Mouse (Mus musculus) embryo, embryonic 11.5 days (tissue): ENCODE data around the gene Syne1.

Source experiments
- DNase-seq: peaks from one replicate; pipeline ENCODE4 v3.0.0-alpha.2; 2012; ENCODE audit warnings: low read depth, low spot score

The Syne1 gene

DNA sequence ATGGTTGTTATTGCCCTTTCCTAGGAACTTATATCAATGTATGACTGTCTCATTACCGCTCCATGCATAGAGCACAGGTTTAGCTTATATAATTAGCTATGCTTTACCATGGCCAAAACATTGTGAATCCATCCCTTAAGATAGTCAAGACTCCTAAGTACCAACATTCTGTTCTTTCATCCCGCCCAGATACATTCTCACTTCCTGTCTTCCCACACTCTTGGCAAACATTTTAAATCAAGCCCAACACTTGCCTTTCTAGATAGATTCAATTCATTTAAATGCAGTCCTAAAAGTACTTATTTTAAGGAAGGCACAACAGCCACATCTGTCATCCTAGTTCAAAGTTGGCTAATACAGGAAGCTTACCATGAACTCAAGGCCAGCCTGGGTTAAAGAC is 113.5 kb downstream of the Syne1 start:
- DNase-seq = no peak

DNA sequence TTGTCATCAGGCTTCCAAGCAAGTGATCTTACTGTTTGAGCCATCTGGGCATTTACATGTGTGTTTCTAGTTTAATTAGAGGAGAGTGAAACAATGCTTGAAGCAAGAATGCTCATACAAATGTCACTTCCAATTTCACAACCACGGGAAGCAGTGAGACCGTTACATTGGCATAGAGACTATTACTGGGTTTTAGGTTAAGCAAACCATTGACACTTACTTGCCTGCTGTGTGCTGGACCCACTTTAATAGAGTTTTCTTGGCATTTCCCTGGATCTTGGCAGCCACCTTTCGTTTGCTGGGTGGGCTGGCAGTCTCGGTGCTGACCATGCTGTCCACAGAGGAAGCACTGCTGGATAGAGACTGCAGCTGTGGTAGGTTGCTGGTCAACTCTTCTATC is 127.3 kb downstream of the Syne1 start:
- no peak for DNase-seq

- DNase-seq = no peak
Measured at GRCm38 (mm10) chr10:5415730-5416129, 135.6 kb downstream of the Syne1 start.

- no peak for DNase-seq
Measured at GRCm38 (mm10) chr10:5384131-5384776, 167.0 kb downstream of the Syne1 start.

GRCm38 (mm10) chr10:5381536-5381935 is 169.7 kb downstream of the Syne1 start:
- no peak for DNase-seq

- DNase-seq = no peak
Measured at GRCm38 (mm10) chr10:5378969-5379368, 172.3 kb downstream of the Syne1 start.

GRCm38 (mm10) chr10:5369599-5369998 is 181.7 kb downstream of the Syne1 start:
- DNase-seq = no peak

DNA sequence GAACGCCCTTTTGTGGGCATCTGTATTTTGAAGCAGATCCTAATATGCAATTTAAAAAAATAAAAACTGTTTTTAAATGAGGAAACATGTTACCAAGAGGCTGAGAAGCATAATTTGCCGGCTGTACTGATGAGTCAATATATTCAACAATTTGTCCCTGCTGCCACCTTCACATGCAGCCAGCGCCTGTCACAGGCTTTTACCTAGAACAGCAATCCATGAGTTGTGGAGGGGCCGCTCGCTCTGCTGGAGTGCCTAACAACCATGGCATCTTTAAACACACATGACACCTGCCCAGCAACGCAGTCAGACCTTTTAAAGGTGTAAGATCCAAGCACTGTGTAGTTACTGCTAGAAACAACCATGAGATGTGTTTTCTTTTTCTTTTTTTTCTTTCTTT is 183.0 kb downstream of the Syne1 start:
- DNase-seq = no peak

- DNase-seq = no peak
Measured at GRCm38 (mm10) chr10:5367465-5368011, 183.7 kb downstream of the Syne1 start.

GRCm38 (mm10) chr10:5360560-5360959 is 190.7 kb downstream of the Syne1 start:
- DNase-seq = no peak

DNA sequence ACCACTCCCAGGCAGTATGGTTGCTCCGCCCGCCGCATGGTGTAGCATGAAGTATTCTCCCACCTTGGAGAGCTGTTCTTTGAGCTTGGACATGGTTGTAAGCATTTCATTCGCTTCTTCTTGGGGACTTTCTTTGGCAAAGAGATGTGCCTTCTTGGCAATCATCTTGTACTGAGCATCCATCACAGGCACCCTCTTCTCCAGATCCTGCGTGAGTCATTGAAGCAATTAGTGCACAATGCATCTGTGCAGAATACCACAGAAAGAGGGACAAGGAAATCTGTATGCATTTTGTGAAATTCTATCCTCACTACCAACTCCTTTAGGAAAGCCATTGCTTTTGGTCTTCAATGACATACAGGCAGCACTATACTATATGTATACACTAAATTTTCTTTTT is 194.7 kb downstream of the Syne1 start:
- DNase-seq = no peak

DNA sequence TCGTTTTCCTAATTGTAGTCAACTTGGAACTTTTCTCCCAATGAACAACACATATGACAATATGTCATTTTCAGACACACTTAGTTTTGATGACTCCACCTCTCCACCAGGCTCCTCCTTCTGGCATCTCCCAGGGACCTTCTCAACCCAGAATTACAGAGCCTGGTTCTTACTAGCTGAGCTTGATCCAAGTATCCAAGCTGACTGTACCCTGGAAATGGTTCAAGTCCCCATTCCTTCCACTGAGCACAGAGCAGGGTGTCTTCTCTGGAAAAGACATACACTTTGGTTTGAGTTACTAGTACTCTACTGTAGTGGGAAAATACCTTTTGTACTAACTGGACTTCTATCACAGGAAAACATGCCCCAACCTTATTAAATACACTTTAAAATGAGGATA is 197.9 kb downstream of the Syne1 start:
- no peak for DNase-seq

GRCm38 (mm10) chr10:5346911-5347310 is 204.4 kb downstream of the Syne1 start:
- no peak for DNase-seq

GRCm38 (mm10) chr10:5343211-5343610 is 208.1 kb downstream of the Syne1 start:
- no peak for DNase-seq

GRCm38 (mm10) chr10:5336394-5336793 is 214.9 kb downstream of the Syne1 start:
- no peak for DNase-seq

- no peak for DNase-seq
Measured at GRCm38 (mm10) chr10:5332801-5333200, 218.5 kb downstream of the Syne1 start.

DNA sequence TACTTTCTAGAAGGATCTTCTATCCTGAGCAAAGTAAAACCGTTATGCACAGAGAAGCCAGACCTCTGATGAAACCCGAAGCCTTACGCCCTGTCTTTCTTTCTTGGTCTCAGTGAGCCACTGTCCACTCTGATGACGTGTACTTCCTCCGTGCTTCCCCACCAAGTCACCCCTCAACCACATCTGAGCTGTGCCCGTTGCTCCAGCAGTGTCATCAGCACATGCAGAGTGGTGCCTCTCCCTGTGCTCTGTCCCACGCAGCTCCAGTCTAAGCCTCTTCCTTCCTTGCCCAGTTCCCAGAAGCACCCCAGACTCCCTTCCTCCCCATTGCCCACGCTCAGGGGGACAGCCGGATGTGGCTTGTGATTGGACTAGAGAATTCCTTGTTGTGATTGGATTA is 224.6 kb downstream of the Syne1 start:
- DNase-seq = no peak

DNA sequence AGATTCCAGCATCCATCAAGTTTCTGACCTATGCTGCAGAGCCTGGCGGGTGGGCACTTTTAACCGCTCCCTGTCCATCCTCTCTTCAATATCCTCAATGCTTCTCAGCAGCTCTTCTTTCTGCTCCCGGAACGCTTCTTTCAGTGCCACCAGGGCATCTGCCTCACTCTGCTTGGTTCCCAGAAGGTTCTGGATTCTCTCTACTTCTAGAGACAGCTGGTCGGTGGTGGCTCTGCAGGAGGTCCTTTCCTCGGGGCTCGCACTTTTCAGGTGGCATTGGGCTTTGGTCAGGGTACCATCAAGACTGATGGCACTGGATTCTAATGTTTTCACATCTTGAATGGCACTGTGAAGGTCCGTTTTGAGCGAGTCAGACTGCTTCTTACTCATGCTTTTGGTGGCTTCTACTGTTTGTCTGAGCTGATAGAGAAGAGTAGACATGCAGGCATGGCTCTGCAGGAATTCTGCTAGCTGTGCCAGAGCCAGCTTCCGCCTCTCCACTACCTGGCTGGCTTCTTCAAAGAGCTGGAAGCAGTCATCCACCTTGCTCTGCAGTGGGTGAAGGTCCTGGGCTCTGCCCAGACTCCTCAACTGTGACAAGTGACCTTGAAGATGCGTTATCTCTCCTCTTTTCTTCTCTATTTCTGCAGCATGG is 227.4 kb downstream of the Syne1 start:
- no peak for DNase-seq

DNA sequence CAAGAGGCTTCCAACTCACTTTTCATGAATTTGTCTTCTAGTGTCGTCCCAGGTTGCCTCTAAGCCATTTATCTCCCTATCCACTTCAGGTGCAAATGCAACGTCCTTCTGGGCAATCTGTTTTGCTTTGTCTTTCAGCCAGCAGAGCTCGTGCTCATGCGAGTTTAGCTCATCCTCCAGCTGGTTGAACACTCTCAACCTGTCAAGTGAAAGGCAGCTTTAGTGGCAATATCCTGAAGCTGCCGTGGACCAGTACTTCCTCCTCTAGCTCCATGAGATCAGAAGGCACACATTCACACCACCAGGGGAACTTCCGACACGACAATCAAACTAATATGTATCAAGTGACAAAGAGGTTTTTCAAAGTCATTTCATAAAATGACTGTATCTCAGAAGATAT is 228.7 kb downstream of the Syne1 start:
- DNase-seq = no peak

DNA sequence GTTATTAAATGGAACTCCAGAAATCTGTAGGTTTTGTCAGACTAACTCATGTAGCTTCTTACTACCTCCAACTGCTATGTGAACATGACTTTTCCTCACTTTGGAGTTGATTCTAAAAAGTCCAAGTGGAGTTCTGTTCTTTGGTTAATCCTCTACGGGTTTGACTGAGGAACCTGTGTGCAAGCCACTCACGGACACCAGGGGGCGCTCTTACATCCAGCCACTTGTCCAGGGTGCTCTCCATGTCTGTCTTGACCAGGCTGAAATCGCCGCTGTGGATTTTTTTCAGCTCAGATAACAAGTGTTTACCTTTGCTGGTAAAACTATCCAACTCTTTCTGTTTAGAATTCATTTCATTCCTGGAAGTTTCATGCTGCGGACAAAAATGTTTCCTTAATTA is 233.7 kb downstream of the Syne1 start:
- DNase-seq = peak; percentile 22

- DNase-seq = no peak
Measured at GRCm38 (mm10) chr10:5312437-5312836, 238.8 kb downstream of the Syne1 start.

DNA sequence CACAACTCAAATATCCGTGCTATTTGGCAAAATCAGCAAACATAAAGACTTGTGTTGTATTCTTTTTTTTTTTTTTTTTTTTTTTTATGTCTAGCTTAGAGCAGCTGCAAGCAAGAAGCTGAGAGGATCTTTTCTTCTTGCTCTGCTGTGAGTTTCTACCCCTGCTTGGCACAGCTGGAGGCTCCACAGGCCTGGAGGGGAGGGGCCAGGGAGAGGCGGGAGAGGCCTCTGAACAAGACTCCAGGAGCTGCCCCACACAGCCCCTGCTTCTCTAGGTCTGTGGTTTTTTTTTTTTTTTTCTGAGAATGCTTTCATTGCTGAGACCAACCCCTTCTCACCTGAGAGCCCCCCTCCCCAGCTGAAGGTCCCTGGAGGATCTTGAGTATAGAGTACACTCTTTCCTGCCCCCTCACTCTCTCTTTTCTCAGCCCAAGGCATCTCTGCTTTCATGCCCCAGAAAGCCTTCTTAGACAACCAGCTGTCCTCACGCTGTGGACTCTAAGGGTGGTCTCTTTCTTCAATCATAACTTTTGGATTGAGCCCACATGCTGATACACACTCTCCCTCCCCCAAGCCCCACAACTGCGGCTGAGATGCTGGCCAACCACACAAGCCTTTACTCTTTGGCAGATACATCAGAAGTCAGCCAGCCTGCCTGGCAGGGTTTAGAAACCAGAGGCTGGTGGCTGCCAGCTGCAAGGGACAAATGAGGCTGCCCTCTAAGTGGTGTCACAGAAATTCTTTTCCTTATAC is 241.1 kb downstream of the Syne1 start:
- DNase-seq = no peak

GRCm38 (mm10) chr10:5309398-5309797 is 241.9 kb downstream of the Syne1 start:
- no peak for DNase-seq
